In the genomic region with DNA sequence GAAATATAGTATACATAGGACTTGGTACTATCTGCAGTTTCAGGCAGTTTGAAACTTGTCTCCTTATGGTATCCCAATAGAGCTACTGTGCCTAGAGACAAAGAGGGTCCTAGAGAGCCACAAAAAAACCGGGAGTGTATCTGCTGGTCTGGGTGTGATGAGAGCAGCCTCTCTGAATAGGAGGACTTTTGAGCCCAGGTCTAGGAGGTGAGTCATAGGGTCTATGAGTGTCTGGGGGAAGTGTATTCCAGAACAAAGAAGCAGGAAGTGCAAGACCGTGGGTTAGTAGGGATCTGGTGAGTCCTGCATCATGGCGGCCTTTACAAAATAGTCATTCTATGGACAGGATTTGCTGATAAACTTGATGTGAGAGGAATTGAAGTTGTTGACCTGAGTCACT, we compare ENCODE assay signal across 15 mouse cellular contexts.
"Had no signal": no experiment of that assay in that cellular context is flagged by ENCODE, and none has a peak within 500 bp of the region (broad histone marks: within the 10 kb centered on the region; RNA-seq: fewer than 3 reads in every experiment).

No protein-coding gene starts in this region.

- H3K36me3 ChIP-seq: midbrain, embryonic 12.5 days; midbrain, embryonic 15.5 days; neural tube, embryonic 13.5 days had no signal

- H3K27ac ChIP-seq: kidney, postnatal 0 days; layer of hippocampus, adult 2 months; left cerebral cortex, adult 2 months; liver, embryonic 13.5 days; midbrain, embryonic 12.5 days; midbrain, embryonic 15.5 days; neural tube, embryonic 13.5 days had no signal

- H3K9ac ChIP-seq: liver, embryonic 13.5 days; midbrain, embryonic 12.5 days; midbrain, embryonic 15.5 days; neural tube, embryonic 13.5 days had no signal

- H3K4me2 ChIP-seq: liver, embryonic 13.5 days; midbrain, embryonic 12.5 days; midbrain, embryonic 15.5 days; neural tube, embryonic 13.5 days had no signal

- H3K27me3 ChIP-seq: liver, embryonic 13.5 days; midbrain, embryonic 12.5 days; midbrain, embryonic 15.5 days; neural tube, embryonic 13.5 days had no signal

- H3K9me3 ChIP-seq: liver, embryonic 13.5 days; midbrain, embryonic 12.5 days; midbrain, embryonic 15.5 days; neural tube, embryonic 13.5 days had no signal

- H3K4me3 ChIP-seq: layer of hippocampus, adult 2 months; left cerebral cortex, adult 2 months; liver, embryonic 13.5 days; midbrain, embryonic 12.5 days; midbrain, embryonic 15.5 days; neural tube, embryonic 13.5 days had no signal

- DNase-seq: kidney, postnatal 25 days; layer of hippocampus, adult 9-11 months; liver, embryonic 13.5 days; lung, adult 2 months; lung, postnatal 14 days; lung, postnatal 4 days; retina, postnatal 1 day; thymus, adult 18-20 months; thymus, postnatal 36 days had no signal

- ATAC-seq: midbrain, embryonic 15.5 days had no signal
